Mouse (Mus musculus): ENCODE results near the gene Cspg5. TPM values are rescaled to one million over a fixed set of nuclear protein-coding genes. Genes with fewer than 3 reads are reported as not detected.

The Cspg5 gene
- polyA plus RNA-seq (2012; rRNA removed), result 1.0 TPM in 2 replicates

GRCm38 (mm10) chr9:110243221-110243833 is at the start of gene Cspg5:
Gene Cspg5 (plus strand): TSS chr9:110243783.
- DNase-seq (ENCODE audit: low read depth), result no peak

- DNase-seq (ENCODE audit: low read depth), result no peak
These were observed 43.7 kb upstream of the Cspg5 start for GRCm38 (mm10) chr9:110199870-110200269.

DNA sequence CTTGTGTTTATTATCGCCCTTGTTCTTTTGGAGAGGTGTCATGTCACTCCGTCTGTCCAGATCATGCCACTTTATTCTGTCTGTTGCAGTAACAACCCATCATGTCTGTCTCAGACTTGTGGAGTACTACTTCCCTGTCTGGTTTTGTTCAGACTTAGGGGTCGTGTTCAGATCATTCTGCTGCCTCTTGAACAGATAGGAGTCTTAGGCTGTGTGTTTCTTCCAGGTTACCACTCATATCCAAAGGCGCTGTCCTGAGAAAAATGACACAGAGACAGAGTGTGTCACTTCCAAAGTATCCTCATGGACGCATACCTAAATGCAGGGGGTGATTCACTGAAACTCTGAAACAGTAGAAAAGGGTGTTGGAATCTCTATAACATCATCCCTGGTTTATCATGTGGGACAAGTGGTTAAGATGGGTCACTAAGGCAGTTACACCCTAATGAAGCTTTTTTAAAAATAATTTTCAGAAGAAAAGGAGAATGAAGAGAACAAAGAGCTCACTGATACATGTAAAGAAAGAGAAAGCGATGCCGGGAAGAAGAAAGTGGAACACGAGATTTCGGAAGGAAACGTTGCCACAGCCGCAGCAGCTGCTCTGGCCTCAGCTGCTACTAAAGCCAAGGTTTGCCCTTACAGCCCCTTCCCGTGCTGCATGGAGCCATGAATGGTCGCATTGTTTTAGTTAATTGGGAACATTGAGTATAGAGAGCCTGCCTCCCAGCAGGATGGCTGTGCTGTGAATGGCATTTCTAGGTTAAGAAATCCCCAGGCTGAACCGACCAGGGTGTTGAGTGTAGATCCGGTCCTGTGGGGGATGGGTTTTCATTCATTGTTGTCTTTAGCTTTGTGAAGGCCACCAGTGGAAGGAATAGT is 37.8 kb upstream of the Cspg5 start:
- no peak for DNase-seq (ENCODE audit: low read depth)

DNA sequence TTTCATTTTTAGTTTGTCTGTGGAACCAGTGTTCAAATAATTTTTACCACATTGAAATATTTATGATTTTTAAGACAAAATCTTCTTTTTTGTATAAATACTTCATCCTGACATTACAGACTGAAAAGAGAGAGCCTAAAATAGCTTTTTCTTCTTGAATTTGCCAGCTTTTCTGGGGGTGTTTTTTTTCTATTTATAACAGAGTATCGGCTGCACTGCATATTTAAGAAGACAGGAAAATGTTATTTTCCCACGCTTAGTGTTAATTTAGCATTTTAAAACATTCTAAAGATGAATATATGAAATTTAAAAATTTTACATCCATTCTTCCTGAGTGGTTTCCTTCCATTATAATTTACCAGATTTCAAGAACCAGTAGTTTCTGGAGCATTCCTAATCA is 37.1 kb upstream of the Cspg5 start:
- DNase-seq (ENCODE audit: low read depth), result no peak

DNA sequence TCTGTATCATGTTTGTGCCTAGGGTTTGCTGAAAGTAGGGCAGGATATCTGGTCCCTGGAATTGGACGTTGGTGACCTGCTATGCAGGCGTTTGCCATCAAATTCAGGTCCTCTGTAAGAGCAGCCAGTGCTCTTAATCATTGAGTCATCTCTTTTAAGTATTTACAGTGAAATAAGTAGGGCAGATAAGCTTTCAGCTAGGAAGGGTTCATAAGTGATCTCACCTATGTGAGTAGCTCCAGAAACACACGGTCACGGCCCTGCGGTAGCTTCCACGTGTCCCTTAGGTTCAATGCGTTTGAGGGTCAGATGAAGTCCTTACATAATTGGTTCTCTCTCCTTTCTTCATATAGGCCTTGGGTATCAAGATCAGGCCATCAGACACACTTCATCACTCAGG is 35.3 kb upstream of the Cspg5 start:
- DNase-seq (ENCODE audit: low read depth), result no peak

DNA sequence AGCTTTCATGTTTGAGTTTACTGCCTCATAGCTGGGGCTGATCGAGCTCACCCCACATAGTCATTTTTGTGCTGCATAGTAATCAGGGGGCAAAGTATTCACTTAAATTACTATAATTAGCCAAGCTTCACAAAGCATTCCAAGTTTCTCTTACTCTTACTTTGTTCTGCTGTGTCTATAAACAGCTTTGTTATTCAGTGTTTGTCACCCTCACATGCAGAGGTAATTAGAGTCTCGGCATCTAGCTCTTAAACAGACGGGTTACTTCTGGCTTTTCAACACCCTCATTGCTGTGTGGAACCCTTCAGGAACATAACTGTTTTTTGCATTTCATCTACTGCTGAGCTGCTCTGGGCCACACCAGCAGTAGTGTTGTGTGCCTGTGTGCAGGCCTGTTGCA is 34.6 kb upstream of the Cspg5 start:
- DNase-seq (ENCODE audit: low read depth), result no peak

- no peak for DNase-seq (ENCODE audit: low read depth)
These were observed 19.3 kb upstream of the Cspg5 start for GRCm38 (mm10) chr9:110224273-110224672.

- DNase-seq (ENCODE audit: low read depth), result no peak
These were observed 17.4 kb upstream of the Cspg5 start for GRCm38 (mm10) chr9:110226191-110226590.

DNA sequence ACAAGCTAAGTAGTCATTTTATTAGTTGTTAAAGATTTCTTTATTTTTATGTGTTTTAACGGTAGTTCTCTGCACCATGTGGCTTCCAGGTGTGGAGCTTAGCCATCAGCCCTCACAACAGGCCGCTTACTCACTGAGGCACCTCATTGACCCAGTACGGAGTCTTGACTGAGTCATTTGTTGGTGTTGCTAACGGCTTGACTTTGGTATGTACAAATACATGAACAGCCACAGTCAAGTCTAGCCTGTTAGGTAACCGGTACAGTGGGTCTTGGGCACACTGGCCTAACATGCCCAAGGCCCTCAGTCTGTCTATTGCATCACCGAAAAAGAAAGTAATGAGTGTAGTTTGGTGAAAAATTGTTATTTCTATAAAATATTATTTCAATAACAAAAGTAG is 14.9 kb upstream of the Cspg5 start:
- peak; percentile 36 for DNase-seq (ENCODE audit: low read depth)

- DNase-seq (ENCODE audit: low read depth), result no peak
These were observed 14.5 kb upstream of the Cspg5 start for GRCm38 (mm10) chr9:110229112-110229511.

DNA sequence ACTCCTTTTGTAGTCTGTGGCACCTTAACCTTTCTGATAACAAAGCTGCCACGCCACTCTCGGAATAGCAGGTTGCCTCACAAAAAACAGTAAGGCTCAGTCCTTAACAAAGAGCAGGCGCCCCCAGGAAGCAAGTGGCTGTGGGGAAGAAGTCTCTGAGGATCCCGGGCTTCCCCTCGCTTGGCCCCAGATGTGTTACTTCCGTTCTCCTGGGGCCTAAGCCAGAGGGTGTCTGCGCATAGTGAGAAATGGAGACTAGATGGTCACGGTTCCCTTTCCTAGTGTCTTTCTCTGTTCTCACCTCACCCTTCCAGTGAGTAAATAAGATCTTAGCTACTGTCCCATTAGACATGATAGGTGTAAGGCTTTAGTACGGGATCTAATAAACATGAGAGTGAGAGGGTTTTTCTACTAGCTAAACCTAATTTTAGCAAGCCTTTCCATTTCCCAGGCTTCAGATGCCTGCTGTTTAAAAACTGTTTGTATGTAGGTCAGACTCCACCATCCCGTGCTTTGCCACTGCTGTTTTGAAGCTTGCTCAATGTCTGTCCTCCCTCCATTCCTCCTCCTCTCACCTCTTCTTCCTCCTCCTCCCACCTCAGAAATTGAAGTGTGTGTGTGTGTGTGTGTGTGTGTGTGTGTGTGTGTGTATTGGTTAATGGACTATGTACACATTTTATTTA is 13.9 kb upstream of the Cspg5 start:
- no peak for DNase-seq (ENCODE audit: low read depth)

DNA sequence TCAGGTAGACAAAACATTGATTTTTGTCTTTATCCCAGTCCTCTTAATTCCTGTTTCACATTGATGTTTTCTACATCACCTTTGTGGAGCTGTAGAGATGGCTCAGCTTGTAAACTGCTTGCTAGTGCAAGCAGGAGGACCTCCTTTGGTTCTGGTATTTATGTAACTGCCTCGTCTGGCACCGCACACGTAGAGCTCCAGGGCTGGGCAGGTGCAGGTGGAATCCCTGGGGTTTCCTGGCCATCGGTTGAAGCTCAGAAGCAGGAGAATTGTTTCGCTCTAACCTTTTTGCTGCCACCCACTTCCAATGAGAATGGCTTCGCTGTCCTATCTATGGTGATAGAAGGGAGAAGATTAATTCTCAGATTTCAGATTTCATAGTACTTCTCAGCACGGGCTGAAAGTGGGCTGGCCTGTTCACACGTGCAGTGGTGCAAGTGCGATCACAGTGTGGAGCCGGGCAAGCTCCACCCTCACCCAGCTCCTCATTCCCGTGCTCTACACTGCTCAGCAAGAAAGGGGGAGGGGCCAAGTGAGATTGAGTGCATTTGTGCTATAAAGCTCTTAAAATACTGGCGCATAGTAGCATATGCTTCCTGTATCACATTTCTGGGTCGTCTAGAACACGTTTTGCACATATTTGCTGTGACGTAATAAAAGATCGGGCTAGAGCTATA is 13.1 kb upstream of the Cspg5 start:
- no peak for DNase-seq (ENCODE audit: low read depth)

DNA sequence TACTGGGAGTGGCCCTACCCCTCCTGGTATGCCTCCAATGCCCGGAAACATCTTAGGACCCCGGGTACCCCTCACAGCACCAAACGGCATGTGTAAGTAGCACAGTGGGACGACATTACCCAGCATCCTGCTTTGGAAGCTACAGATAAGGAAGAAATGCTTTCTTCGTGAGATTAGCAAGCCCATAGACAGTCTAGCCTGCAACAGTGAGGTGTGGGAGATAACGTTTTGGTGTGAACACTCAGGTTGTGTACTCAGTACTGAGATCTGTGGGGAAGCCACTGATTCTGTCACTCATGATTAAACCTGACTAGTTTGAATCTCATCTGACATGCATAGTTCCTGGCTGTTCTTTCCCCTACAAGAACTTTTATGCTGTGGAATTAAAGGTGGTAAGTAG is 8.6 kb upstream of the Cspg5 start:
- no peak for DNase-seq (ENCODE audit: low read depth)

DNA sequence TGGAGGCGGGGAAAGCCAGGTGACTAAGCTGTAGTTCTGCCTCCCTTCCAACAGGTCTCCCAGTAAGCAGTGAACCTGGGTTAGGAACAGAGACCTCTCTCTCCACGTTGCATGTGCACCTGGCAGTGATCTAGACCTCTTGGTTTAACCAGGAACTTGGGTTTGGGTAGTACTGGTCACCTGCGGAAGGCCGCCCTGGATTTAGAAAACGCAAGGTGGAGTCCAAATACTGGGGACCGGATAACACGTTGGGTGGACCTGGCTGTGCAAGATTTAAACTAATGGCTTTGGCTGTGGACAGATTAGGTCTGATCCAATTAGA is 945 bp downstream of the Cspg5 start:
- no peak for DNase-seq (ENCODE audit: low read depth)

- no peak for DNase-seq (ENCODE audit: low read depth)
These were observed 1.5 kb downstream of the Cspg5 start for GRCm38 (mm10) chr9:110244889-110245589.

- no peak for DNase-seq (ENCODE audit: low read depth)
These were observed 2.2 kb downstream of the Cspg5 start for GRCm38 (mm10) chr9:110245590-110246320.

- no peak for DNase-seq (ENCODE audit: low read depth)
These were observed 2.7 kb downstream of the Cspg5 start for GRCm38 (mm10) chr9:110246321-110246640.

DNA sequence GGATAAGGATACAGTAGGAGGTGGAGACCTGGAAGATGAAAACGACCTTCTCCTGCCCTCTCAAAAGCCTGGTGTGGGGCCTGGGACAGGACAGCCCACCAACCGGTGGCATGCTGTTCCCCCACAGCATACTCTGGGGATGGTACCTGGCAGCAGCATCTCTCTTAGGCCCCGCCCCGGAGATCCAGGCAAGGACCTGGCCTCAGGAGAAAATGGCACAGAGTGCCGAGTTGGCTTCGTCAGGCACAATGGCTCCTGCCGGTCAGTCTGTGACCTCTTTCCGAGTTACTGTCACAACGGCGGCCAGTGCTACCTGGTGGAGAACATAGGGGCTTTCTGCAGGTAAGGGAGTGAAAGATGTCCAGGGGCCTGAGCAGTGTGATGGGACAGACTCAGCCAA is 3.5 kb downstream of the Cspg5 start:
- no peak for DNase-seq (ENCODE audit: low read depth)

DNA sequence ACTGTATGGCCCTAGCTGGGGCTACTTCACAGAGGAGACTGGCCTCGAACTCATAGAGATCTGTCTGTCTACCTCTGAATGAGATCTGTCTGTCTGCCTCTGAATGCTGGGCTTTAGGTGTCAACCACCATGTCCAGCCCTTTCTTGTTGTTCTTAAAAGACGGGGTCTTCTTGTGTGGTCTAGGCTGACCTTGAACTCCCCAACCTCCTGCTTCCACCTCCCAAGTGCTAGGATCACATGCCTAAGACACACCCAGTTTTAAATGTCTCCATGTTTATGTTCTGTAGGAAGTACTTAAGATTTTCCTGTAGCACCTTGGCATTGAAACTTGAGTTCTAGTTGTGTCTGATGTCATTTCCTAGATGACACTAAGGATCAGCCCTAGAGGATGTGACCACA is 5.3 kb downstream of the Cspg5 start:
- no peak for DNase-seq (ENCODE audit: low read depth)

- DNase-seq (ENCODE audit: low read depth), result no peak
These were observed 6.4 kb downstream of the Cspg5 start for GRCm38 (mm10) chr9:110249823-110250543.

- no peak for DNase-seq (ENCODE audit: low read depth)
These were observed 7.2 kb downstream of the Cspg5 start for GRCm38 (mm10) chr9:110250776-110251175.

Measured in gonadal fat pad, adult 2 months (tissue).